Mouse (Mus musculus) embryonic facial prominence, embryonic 11.5 days (tissue): ENCODE measurements around the gene Gm38655. TPM values are rescaled to one million over a fixed set of nuclear protein-coding genes. Genes with fewer than 3 reads are reported as not detected.
"Not testable (repeated sequence)": the region's sequence is repeated elsewhere in the genome, so short reads cannot be mapped to it uniquely, and the experiment has no call there.

Experiments
- ATAC-seq: fragments of 200-750 bp; cut with Nextera tagmentation; replicated peaks from 2 replicates; pipeline ENCODE4 v1.8.0; 2017; ENCODE audit warnings: low read depth; ENCODE audit not compliant: insufficient number of reproducible peaks, low FRiP score, low TSS enrichment
- DNase-seq: peaks from one replicate; pipeline ENCODE4 v3.0.0-alpha.2; 2015; ENCODE audit warnings: low spot score
- H3K27ac ChIP-seq: fragments of 300-500 bp; sonication (generic); replicated peaks from 2 replicates; pipeline ENCODE4 v1.5.1; 2014; ENCODE audit warnings: mild to moderate bottlenecking, low read depth, low read length, control low read depth
- H3K27me3 ChIP-seq: fragments of 300-500 bp; sonication (generic); 2 replicates; pipeline ENCODE4 v1.6.1; 2014; ENCODE audit warnings: mild to moderate bottlenecking, low read length, moderate library complexity, mixed read lengths; ENCODE audit not compliant: control insufficient read depth, insufficient read depth
- H3K36me3 ChIP-seq: fragments of 300-500 bp; sonication (generic); replicated peaks from 2 replicates; pipeline ENCODE4 v1.6.1; 2014; ENCODE audit warnings: low read depth, mild to moderate bottlenecking, low read length, moderate library complexity, mixed read lengths; ENCODE audit not compliant: control insufficient read depth, insufficient read depth
- H3K4me1 ChIP-seq: fragments of 300-500 bp; sonication (generic); 2 replicates; pipeline ENCODE4 v1.6.1; 2014; ENCODE audit warnings: low read length, mixed read lengths; ENCODE audit not compliant: control insufficient read depth, insufficient read depth
- H3K4me2 ChIP-seq: fragments of 300-500 bp; sonication (generic); 2 replicates; pipeline ENCODE4 v1.6.1; 2014; ENCODE audit warnings: low read depth, mild to moderate bottlenecking, control low read depth, low read length, moderate library complexity
- H3K4me3 ChIP-seq: fragments of 300-500 bp; sonication (generic); 2 replicates; pipeline ENCODE4 v1.5.1; 2014; ENCODE audit warnings: low read depth, low read length, control low read depth
- H3K9ac ChIP-seq: fragments of 300-500 bp; sonication (generic); replicated peaks from 2 replicates; pipeline ENCODE4 v1.6.1; 2014; ENCODE audit warnings: mild to moderate bottlenecking, control low read depth, low read length
- H3K9me3 ChIP-seq: fragments of 300-500 bp; sonication (generic); replicated peaks from 2 replicates; pipeline ENCODE4 v1.6.1; 2016; ENCODE audit warnings: mild to moderate bottlenecking, low read length, inconsistent platforms, mixed read lengths; ENCODE audit not compliant: control insufficient read depth
- WGBS: fragments of 180-500 bp; shearing (Covaris S2); extraction: QIAGEN DNeasy Blood & Tissue Kit; methylation state at CpG from one replicate; pipeline ENCODE4 v1.1.7; 2014; 5-methylcytosine and 5-hydroxymethylcytosine counted together
- polyA plus RNA-seq: library from polyadenylated mRNA; unstranded; fragments of >200 nt; fragmentation: Nextera tagmentation; extraction: Ambion mirVana; gene quantifications from 2 replicates; pipeline ENCODE4 v1.2.1, GENCODE M21; 2014

Gm38655 gene
- polyA plus RNA-seq, result not detected in 2 replicates

DNA sequence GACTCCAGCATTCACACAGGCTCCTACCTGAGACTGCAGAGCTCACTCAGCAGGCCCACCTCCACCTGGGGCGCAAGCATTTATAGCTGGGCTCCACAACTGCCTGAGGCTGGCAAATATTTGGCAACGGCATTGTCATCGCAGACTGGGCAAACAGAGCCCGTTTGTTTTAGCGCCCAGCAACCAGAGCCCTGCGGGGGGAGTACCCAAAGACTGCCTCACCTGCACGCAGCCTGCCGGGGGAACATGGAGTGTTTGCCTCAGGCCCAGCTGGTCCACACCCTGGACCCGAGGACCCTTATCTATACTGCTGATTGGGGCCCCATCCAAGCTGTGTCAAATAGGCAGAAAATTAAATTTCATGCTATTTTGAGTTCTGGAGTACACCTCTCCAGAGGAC lies at the start of gene Gm38655:
Gene Gm38655 (minus strand): TSS at position 61 of the 400 bp plus-strand sequence.
- H3K9ac ChIP-seq, result no peak within 1 kb of the TSS
- H3K4me3 ChIP-seq, result no peak within 1 kb of the TSS
- H3K27me3 ChIP-seq, result no peaks in the 10 kb centered on the region
- H3K27ac ChIP-seq, result no peak within 1 kb of the TSS
- no peaks in the 10 kb centered on the region for H3K9me3 ChIP-seq
- DNase-seq, result no peak
- no peak for ATAC-seq
- 64% methylated on average over 9 of the region's 9 CpGs for WGBS
- no peaks in the 10 kb centered on the region for H3K4me1 ChIP-seq
- no peaks in the 10 kb centered on the region for H3K36me3 ChIP-seq
- H3K4me2 ChIP-seq, result no peak within 1 kb of the TSS

DNA sequence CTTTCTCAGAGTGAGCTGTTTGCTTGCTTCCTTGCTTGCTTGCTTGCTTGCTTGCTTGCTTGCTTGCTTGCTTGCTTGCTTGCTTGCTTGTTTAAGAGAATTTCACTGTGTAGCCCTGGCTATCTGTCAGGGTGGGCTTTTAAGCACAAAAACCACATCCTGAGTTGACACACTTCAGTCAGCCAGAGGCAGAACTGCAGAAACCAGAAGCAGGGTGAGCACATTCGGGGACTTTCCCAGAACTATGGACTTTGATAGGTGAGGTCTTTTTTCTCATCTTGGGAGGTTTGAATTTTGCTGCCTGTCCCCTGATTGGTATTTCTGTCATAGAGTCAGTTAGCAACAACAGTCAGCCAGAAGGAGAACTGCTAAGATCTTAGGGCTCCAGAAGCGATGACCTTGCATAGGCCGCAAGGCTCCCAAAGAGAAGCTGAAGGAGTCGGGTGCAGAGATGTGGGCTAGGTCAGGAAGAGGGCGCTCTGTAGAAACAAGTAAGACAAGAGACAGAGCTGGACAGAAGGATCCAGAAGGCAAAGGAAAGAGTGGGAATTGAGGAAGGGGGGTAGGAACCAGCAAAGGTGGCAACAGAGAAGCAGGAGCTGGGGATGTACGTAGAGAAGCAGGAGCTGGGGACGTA lies 49.4 kb upstream of the Gm38655 start:
- ATAC-seq, result no peak
- H3K9me3 ChIP-seq, result no peaks in the 10 kb centered on the region
- H3K36me3 ChIP-seq, result no peaks in the 10 kb centered on the region
- no peaks in the 10 kb centered on the region for H3K4me1 ChIP-seq
- no peak overlapping the region for H3K4me2 ChIP-seq
- H3K27me3 ChIP-seq, result no peaks in the 10 kb centered on the region
- 88% methylated on average over 7 of the region's 7 CpGs for WGBS
- H3K9ac ChIP-seq, result no peak overlapping the region
- H3K27ac ChIP-seq, result no peak overlapping the region
- H3K4me3 ChIP-seq, result no peak overlapping the region
- DNase-seq, result no peak

GRCm38 (mm10) chr17:25222951-25223601 lies 47.8 kb upstream of the Gm38655 start:
- no peak overlapping the region; the same call in 1 of the 2 replicates for H3K4me2 ChIP-seq
- peak overlapping the region; percentile 8; the same call in 1 of the 2 replicates for H3K4me3 ChIP-seq
- H3K27ac ChIP-seq, result no peak overlapping the region; the same call in 1 of the 2 replicates
- H3K9me3 ChIP-seq, result no peaks in the 10 kb centered on the region
- WGBS, result 41% methylated on average over 6 of the region's 6 CpGs
- DNase-seq (no peak), ATAC-seq (no peak)
- no peaks in the 10 kb centered on the region for H3K27me3 ChIP-seq
- no peaks in the 10 kb centered on the region for H3K36me3 ChIP-seq
- no peaks in the 10 kb centered on the region for H3K4me1 ChIP-seq
- no peak overlapping the region for H3K9ac ChIP-seq

DNA sequence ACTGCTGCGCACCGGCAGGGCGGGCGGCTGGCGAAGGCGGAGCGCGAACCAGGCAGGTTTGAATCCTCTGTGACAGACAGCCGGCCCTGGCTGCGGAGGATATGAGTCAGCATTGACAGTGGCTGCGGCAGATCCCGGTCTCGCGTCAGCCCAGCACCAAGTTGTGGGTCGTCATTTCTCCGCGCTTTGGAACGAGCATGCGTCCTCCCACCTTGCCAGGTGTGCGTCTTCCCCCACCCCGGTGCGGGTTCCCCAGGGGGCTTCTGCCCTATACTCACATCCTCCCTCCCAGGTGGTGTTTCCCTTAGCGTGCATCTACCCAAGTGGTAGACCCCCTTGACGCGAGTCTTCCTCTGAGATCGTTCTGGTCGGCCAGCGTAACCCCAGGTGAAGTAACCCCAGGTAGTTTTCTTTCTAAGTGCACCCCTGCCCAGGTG lies 47.3 kb upstream of the Gm38655 start:
- H3K27ac ChIP-seq, result not testable (repeated sequence)
- WGBS, result 12% methylated on average over 13 of the region's 28 CpGs

DNA sequence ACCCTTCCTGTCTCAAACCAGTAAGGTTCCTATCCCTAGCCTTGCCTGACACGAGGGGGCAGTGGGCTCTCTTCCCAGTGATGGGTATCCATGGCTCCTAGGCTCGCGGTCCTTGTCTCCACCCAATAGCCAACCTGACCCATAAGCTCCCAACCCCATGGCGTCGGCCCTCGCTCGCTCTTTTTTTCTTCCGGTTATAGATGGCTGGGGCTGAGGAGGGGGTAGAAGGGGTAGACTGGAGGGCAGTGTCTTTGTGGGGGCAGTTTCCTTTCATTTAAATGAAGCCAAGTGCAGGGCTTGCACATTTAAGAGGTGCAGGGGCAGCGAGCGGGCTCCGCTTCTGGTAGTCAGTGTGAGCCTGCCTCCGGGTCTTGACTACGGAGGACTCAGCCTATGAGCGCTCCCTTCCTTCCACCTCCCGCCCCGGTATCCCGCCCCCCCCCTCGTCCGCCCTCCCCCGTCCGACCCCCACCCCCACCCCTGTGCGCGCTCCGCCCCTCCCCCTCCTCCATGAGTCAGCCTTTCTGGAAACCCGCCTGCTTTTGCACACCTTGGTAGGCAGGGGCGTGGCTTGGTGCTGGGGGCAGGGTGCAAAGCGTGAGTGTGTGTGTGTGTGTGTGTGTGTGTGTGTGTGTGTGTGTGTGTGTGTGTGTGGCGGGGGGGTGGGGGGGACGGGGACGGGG lies 46.7 kb upstream of the Gm38655 start:
- no peaks in the 10 kb centered on the region for H3K4me1 ChIP-seq
- peak overlapping the region; percentile 72 for H3K4me2 ChIP-seq
- H3K9me3 ChIP-seq, result no peaks in the 10 kb centered on the region
- H3K27ac ChIP-seq, result no peak overlapping the region
- H3K27me3 ChIP-seq, result no peaks in the 10 kb centered on the region
- no peaks in the 10 kb centered on the region for H3K36me3 ChIP-seq
- peak; percentile 79 for ATAC-seq
- H3K4me3 ChIP-seq, result peak overlapping the region; percentile 33
- under 1% methylated on average over 20 of the region's 30 CpGs for WGBS
- peak overlapping the region; percentile 55 for H3K9ac ChIP-seq
- peak; percentile 56 for DNase-seq

More for the DNA sequence above, 47.3 kb upstream of the Gm38655 start:
- not testable (repeated sequence) for H3K36me3 ChIP-seq, DNase-seq, H3K9ac ChIP-seq, H3K9me3 ChIP-seq, H3K4me1 ChIP-seq, H3K27me3 ChIP-seq
- Histone ChIP-seq H3K4me3 (peak overlapping the region; percentile 8; the same call in 1 of the 2 replicates), H3K4me2 (peak overlapping the region; percentile 38)
- ATAC-seq, result peak; percentile 70; the same call in 1 of the 2 replicates

GRCm38 (mm10) chr17:25220746-25221145 lies 45.5 kb upstream of the Gm38655 start:
- no peaks in the 10 kb centered on the region for H3K36me3 ChIP-seq
- DNase-seq, result no peak
- no peaks in the 10 kb centered on the region for H3K4me1 ChIP-seq
- no peak for ATAC-seq
- H3K27ac ChIP-seq, result no peak overlapping the region
- H3K27me3 ChIP-seq, result no peaks in the 10 kb centered on the region
- WGBS, result 86% methylated on average over 1 of the region's 1 CpGs
- no peak overlapping the region for H3K4me3 ChIP-seq
- no peak overlapping the region for H3K4me2 ChIP-seq
- H3K9me3 ChIP-seq, result no peaks in the 10 kb centered on the region
- no peak overlapping the region for H3K9ac ChIP-seq

DNA sequence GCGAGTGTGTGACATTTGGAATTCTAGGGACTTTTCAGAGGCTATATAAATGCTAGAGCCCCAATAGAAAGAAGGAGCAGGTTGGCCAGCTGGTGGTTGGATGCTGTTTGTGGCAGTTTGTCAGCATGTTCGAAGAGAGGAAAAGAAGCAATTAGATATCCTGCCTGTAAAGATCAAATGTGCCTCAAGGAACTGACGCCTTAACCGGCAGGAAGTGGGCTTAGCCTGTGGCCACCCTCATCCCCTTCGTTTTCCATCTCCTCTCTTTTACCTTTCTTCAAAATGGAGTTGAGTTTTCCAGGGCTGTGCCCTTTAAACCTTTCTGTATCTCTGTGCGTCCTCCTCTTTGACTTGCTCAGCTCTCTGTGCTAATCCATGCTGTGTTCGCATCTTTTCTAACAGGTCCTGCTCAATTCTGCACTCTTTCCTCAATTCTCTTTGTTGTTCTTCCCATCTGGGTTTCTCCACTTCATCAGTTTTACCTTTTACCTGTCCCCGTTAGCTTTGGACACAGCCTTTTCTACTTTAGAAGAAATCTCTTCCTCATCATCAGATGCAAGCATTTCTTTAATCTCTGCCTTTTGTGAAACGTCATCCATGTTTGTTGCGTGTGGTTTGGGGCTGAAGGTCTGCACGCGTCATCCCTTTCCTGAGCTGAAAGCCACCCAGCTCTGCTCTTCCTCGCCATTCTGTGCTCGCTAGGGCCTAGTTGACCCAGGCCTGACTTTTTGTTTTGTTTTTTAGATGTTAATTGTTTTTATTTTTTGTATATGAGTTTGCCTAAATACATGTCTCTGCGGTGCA lies 44.4 kb upstream of the Gm38655 start:
- Histone ChIP-seq H3K9ac (no peak overlapping the region), H3K4me3 (no peak overlapping the region), H3K4me1 (no peaks in the 10 kb centered on the region), H3K9me3 (no peaks in the 10 kb centered on the region), H3K4me2 (no peak overlapping the region), H3K27ac (no peak overlapping the region), H3K27me3 (no peaks in the 10 kb centered on the region), H3K36me3 (no peaks in the 10 kb centered on the region)
- DNase-seq, result no peak
- ATAC-seq, result no peak
- WGBS, result 91% methylated on average over 15 of the region's 15 CpGs
